Mouse (Mus musculus) stomach, postnatal 0 days (tissue): ENCODE measurements at regions not wholly inside any gene's neighbourhood (a gene's known extent, or its start where the extent isn't known, plus 50 kb on each side); places are given as distances from the start of the nearest gene placed in this dataset.

ENCODE experiments used
- CTCF ChIP-seq: IDR thresholded peaks from 2 replicates; pipeline ENCODE4 v1.5.1; 2016; ENCODE audit warnings: antibody characterized with exemption, low read depth, mild to moderate bottlenecking, moderate library complexity
- EP300 ChIP-seq: optimal IDR thresholded peaks from 2 replicates; pipeline ENCODE3; 2016; ENCODE audit warnings: antibody characterized with exemption

DNA sequence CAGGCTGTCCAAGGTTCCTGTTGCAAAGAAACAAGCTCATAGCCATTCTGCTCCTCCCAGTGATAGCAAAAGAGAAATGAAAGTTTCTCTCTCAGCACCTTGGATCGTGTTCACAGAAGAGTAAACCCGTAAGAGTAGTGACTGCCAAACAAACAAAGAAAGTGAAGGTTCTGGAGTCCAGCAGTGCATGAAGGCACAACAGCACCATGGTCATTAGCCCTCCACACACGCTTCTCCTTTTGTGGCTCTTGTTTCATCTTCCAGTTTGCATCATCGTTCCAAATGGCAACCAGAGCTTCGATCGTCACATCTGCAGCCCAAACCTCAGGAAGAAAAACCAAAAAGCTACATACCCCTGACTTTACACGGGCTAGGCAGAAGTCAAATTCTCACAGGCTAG, 74.4 kb upstream of the Itga4 start:
- no peak for TF ChIP-seq CTCF
- TF ChIP-seq EP300 = no peak
